Mouse (Mus musculus): ENCODE measurements around the gene Arpp21. TPM values are rescaled to one million over a fixed set of nuclear protein-coding genes. Genes with fewer than 3 reads are reported as not detected.

Arpp21 gene
- polyA plus RNA-seq, 1 experiment: 5.9 TPM

GRCm38 (mm10) chr9:112228470-112228869 is 7.3 kb downstream of the Arpp21 start:
- peaks cover 3% of the 10 kb centered on the region; the same call in 1 of the 2 replicates for H3K4me1 ChIP-seq (ENCODE audit: control insufficient read depth, insufficient read depth, low read length)
- H3K27ac ChIP-seq (ENCODE audit: control insufficient read depth, insufficient read depth, low read depth, low read length, poor library complexity): no peak overlapping the region
- no peak overlapping the region for H3K4me3 ChIP-seq (replicated peaks; ENCODE audit: control insufficient read depth, low read depth, low read length)
- TF ChIP-seq CTCF (IDR thresholded peaks at IDR 0.05; ENCODE audit: control insufficient read depth, insufficient read depth, low read length) (no peak), POLR2A (IDR thresholded peaks at IDR 0.05; ENCODE audit: borderline replicate concordance, control insufficient read depth, low read depth, low read length) (no peak)
- WGBS: 71% methylated on average over 3 of the region's 3 CpGs

- no peak for TF ChIP-seq POLR2A (IDR thresholded peaks at IDR 0.05; ENCODE audit: borderline replicate concordance, control insufficient read depth, low read depth, low read length)
- no peak overlapping the region for H3K27ac ChIP-seq (ENCODE audit: control insufficient read depth, insufficient read depth, low read depth, low read length, poor library complexity)
- peaks cover 3% of the 10 kb centered on the region; the same call in 1 of the 2 replicates for H3K4me1 ChIP-seq (ENCODE audit: control insufficient read depth, insufficient read depth, low read length)
- H3K4me3 ChIP-seq (replicated peaks; ENCODE audit: control insufficient read depth, low read depth, low read length): no peak overlapping the region
- 10% methylated on average over 13 of the region's 13 CpGs for WGBS
Measured at GRCm38 (mm10) chr9:112227174-112227573, 8.6 kb downstream of the Arpp21 start.

GRCm38 (mm10) chr9:112226511-112226910 is 9.2 kb downstream of the Arpp21 start:
- WGBS: 0% methylated on average over 1 of the region's 1 CpGs
- no peak overlapping the region for H3K27ac ChIP-seq (ENCODE audit: control insufficient read depth, insufficient read depth, low read depth, low read length, poor library complexity)
- no peak for TF ChIP-seq CTCF (IDR thresholded peaks at IDR 0.05; ENCODE audit: control insufficient read depth, insufficient read depth, low read length)
- TF ChIP-seq POLR2A (IDR thresholded peaks at IDR 0.05; ENCODE audit: borderline replicate concordance, control insufficient read depth, low read depth, low read length): no peak
- H3K4me1 ChIP-seq (ENCODE audit: control insufficient read depth, insufficient read depth, low read length): peaks cover 3% of the 10 kb centered on the region; the same call in 1 of the 2 replicates
- no peak overlapping the region for H3K4me3 ChIP-seq (replicated peaks; ENCODE audit: control insufficient read depth, low read depth, low read length)

GRCm38 (mm10) chr9:112225046-112225445 is 10.7 kb downstream of the Arpp21 start:
- Histone ChIP-seq H3K4me3 (replicated peaks; ENCODE audit: control insufficient read depth, low read depth, low read length) (no peak overlapping the region), H3K27ac (ENCODE audit: control insufficient read depth, insufficient read depth, low read depth, low read length, poor library complexity) (no peak overlapping the region), H3K4me1 (ENCODE audit: control insufficient read depth, insufficient read depth, low read length) (peaks cover 3% of the 10 kb centered on the region; the same call in 1 of the 2 replicates)
- TF ChIP-seq CTCF (IDR thresholded peaks at IDR 0.05; ENCODE audit: control insufficient read depth, insufficient read depth, low read length) (no peak), POLR2A (IDR thresholded peaks at IDR 0.05; ENCODE audit: borderline replicate concordance, control insufficient read depth, low read depth, low read length) (no peak)
- 12% methylated on average over 2 of the region's 2 CpGs for WGBS

GRCm38 (mm10) chr9:112219372-112219771 is 16.4 kb downstream of the Arpp21 start:
- Histone ChIP-seq H3K4me3 (replicated peaks; ENCODE audit: control insufficient read depth, low read depth, low read length) (no peak overlapping the region), H3K4me1 (ENCODE audit: control insufficient read depth, insufficient read depth, low read length) (peaks cover 1% of the 10 kb centered on the region), H3K27ac (ENCODE audit: control insufficient read depth, insufficient read depth, low read depth, low read length, poor library complexity) (no peak overlapping the region; the same call in 1 of the 2 replicates)
- TF ChIP-seq CTCF (IDR thresholded peaks at IDR 0.05; ENCODE audit: control insufficient read depth, insufficient read depth, low read length) (no peak), POLR2A (IDR thresholded peaks at IDR 0.05; ENCODE audit: borderline replicate concordance, control insufficient read depth, low read depth, low read length) (no peak)
- 11% methylated on average over 8 of the region's 8 CpGs for WGBS

GRCm38 (mm10) chr9:112218237-112218636 is 17.5 kb downstream of the Arpp21 start:
- TF ChIP-seq CTCF (IDR thresholded peaks at IDR 0.05; ENCODE audit: control insufficient read depth, insufficient read depth, low read length) (no peak), POLR2A (IDR thresholded peaks at IDR 0.05; ENCODE audit: borderline replicate concordance, control insufficient read depth, low read depth, low read length) (no peak)
- WGBS: 51% methylated on average over 3 of the region's 3 CpGs
- Histone ChIP-seq H3K4me3 (replicated peaks; ENCODE audit: control insufficient read depth, low read depth, low read length) (no peak overlapping the region), H3K4me1 (ENCODE audit: control insufficient read depth, insufficient read depth, low read length) (peaks cover 1% of the 10 kb centered on the region), H3K27ac (ENCODE audit: control insufficient read depth, insufficient read depth, low read depth, low read length, poor library complexity) (no peak overlapping the region)

- H3K4me1 ChIP-seq (ENCODE audit: control insufficient read depth, insufficient read depth, low read length): peaks cover 1% of the 10 kb centered on the region
Measured at GRCm38 (mm10) chr9:112217161-112217560, 18.6 kb downstream of the Arpp21 start.

GRCm38 (mm10) chr9:112215030-112215806 is 20.5 kb downstream of the Arpp21 start:
- H3K4me1 ChIP-seq (ENCODE audit: control insufficient read depth, insufficient read depth, low read length): peaks cover 1% of the 10 kb centered on the region
- 74% methylated on average over 10 of the region's 10 CpGs for WGBS
- TF ChIP-seq CTCF (IDR thresholded peaks at IDR 0.05; ENCODE audit: control insufficient read depth, insufficient read depth, low read length): no peak
- no peak for TF ChIP-seq POLR2A (IDR thresholded peaks at IDR 0.05; ENCODE audit: borderline replicate concordance, control insufficient read depth, low read depth, low read length)
- H3K27ac ChIP-seq (ENCODE audit: control insufficient read depth, insufficient read depth, low read depth, low read length, poor library complexity): no peak overlapping the region
- no peak overlapping the region for H3K4me3 ChIP-seq (replicated peaks; ENCODE audit: control insufficient read depth, low read depth, low read length)

More at GRCm38 (mm10) chr9:112217161-112217560, 18.6 kb downstream of the Arpp21 start:
- 14% methylated on average over 4 of the region's 4 CpGs for WGBS
- TF ChIP-seq CTCF (IDR thresholded peaks at IDR 0.05; ENCODE audit: control insufficient read depth, insufficient read depth, low read length) (no peak), POLR2A (IDR thresholded peaks at IDR 0.05; ENCODE audit: borderline replicate concordance, control insufficient read depth, low read depth, low read length) (no peak)
- peak overlapping the region; percentile 15 for H3K27ac ChIP-seq (ENCODE audit: control insufficient read depth, insufficient read depth, low read depth, low read length, poor library complexity)
- no peak overlapping the region for H3K4me3 ChIP-seq (replicated peaks; ENCODE audit: control insufficient read depth, low read depth, low read length)
